Mouse (Mus musculus) mouse embryonic stem cell (cell line): ENCODE data around the gene Olfr1425.
"Not testable (repeated sequence)": the region's sequence is repeated elsewhere in the genome, so short reads cannot be mapped to it uniquely, and the experiment has no call there.

ENCODE experiments used
- in situ Hi-C, 2 experiments: fragments of 300-500 bp; cut with MboI; formaldehyde crosslinking; loops; 1 replicate in 1 of 2; 3 replicates in 1 of 2; pipeline ENCODE4 v1.14.3; 2019 to 2020; ENCODE audit warnings: low sequenced_read_pairs in 2 of 2, low pct_unique_long_range_greater_than_20kb in 1 of 2, mixed read lengths in 1 of 2; ENCODE audit not compliant: unreplicated experiment in 1 of 2

The Olfr1425 gene

DNA sequence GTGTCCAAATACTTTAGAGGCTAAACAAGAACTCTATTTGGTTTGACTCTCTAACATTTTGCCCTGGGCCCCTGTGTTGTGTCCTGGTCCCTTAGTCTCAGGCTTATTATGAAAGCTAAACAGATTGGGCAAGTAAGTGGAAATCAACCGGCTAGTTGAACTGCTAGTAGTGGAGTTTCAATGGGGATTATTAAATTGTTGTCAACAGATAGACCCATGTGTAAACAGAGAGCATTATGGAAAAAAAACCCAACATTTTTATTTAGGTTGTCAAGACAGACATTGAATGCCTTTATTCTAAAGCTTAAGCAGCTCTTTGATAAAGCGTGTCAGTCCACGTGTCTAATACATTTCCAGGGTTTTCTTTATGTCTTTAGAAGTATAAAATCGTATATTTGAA, at the start of gene Olfr1425:
TSS of gene Olfr1425 (minus strand) at position 101 of the 400 bp plus-strand sequence.
- in situ Hi-C loops, result not testable (repeated sequence)

DNA sequence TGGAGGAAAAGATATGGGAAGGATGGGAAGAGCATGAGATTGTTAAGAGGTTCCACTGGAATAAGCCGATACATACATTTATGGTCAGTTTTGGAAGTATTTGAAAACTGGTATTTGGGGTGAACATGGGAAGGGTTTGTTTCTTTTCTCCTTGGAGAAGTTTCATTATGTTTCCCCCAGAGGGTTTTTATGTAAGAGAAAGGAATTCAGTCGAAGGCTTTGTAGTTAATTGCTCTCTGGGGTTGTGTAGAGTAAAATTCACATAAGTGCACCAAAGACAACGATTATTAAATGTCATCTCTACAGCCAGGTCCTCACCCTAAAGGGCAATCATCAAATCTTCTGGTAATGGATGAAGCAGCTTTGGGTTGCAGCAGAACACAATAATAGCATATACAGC, 45.6 kb upstream of the Olfr1425 start, which contains the start of gene Olfr76:
TSS of gene Olfr76 (minus strand) at position 101 of the 400 bp plus-strand sequence.
- in situ Hi-C loops, result no loop called here

DNA sequence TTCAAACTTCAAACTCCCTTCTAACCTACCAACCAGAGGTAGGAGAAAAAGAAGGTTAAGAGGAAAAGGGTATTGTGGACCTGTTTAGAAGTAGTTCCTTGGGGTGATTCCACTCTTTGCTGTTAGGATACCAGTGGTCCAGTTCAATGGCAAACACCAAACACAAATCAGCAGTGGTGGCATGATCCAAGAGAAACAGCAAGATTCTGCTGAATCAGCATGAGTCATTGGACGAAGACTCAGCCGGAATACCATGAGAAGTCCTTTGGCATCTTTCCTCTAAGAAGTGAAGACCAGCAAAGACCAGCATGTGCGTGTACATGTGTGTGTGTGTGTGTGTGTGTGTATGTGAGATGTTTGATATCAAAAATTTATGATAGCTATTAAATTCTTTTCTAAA, 38.9 kb upstream of the Olfr1425 start:
- in situ Hi-C loops, result no loop called here

DNA sequence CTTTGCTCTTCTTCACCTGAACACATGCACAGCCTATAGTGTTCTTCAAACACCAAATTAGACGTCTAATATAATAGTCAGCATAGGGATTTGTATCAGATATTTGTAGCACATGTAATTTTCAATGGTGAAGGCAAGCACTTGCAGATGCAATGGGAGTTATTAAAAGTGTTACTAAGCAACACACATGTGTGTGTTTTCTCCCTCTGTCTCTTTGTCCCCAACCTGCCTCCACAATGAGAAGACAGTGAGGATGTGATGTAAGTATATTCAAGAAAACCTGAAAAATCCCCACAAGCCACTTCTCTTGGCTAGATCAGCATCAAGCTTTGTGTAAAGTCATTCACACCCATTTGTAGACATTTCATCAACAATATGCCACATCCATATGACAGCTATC, 38.3 kb upstream of the Olfr1425 start, which contains the start of gene Olfr1428:
TSS of gene Olfr1428 (minus strand) at position 101 of the 400 bp plus-strand sequence.
- in situ Hi-C loops, result no loop called here

DNA sequence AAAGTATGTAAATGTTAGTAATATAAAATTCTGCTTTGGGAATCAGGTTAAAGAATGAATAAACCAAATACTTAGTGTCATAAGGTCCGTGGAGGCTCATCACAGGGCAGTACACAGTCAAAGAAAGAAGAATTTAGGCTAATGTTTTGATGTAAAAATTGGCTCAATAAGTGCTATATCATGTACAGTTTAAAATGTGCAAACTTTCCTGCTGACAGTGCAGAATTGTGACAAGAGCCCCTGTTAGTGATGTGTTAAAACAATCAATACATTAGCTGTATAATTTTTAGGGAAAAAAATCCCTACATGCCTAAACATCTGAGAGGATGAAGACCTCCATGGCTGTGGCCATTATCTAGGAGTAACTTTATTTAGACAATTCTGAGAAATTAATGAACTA, 36.3 kb upstream of the Olfr1425 start:
- in situ Hi-C loops, result no loop called here

DNA sequence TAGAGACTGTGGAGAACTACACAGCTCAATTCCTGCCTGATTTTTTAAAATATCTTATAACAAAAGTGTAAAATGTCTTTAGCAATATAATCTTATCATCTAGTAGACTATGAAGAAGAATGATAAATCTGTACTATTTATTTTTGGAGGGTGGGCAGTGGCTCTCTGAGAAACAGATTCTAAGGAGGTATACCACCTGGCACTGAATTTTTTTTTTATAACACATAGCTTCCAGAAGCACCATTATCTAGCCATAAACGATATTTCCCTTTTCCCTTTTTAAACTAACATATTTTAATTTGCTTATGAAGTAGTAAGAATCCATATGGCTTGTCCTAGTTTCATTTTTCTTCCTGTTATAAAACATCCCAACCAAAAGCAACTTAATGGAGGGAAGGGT, 27.0 kb upstream of the Olfr1425 start:
- in situ Hi-C loops, result no loop called here

DNA sequence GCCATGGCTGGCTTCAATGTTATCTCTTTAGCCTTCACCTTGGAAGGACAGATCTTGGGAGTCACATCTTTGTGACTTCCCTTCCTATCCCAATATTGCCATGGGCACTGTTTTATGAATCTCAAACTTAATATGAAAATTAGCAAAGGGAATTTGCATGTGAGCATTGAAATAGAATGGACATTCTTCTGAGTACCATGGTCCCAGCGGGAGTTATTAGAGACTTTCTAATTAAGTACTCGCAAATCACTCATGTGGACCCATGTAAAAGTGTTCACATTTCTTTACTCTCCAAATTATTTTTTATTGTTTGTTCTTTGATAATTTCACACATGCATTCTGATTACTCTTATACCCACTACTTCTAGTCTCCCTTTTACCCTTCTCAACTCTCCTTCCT, 25.7 kb upstream of the Olfr1425 start, which contains the start of gene Olfr1427:
TSS of gene Olfr1427 (minus strand) at position 101 of the 400 bp plus-strand sequence.
- in situ Hi-C loops, result no loop called here

DNA sequence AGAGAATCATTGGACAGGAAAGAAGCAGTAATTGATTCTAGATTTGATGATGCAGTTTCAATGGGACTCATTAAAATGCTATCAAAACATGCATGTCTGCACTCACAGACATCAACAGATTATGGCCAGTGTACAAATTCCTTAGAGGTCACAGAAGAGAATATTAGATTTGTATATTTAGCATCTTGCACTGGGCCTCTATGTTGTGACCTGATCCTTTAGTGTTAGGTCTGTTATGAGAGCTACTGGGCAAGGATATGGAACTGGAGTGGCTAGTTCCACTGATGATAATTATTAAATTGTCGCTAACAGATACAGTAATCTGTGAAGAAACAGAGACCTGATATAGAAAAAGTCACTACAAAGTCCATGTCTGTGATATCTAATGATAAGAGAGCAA, 14.4 kb upstream of the Olfr1425 start, which contains the start of gene Olfr1426:
TSS of gene Olfr1426 (minus strand) at position 101 of the 400 bp plus-strand sequence.
- in situ Hi-C loops, result no loop called here

DNA sequence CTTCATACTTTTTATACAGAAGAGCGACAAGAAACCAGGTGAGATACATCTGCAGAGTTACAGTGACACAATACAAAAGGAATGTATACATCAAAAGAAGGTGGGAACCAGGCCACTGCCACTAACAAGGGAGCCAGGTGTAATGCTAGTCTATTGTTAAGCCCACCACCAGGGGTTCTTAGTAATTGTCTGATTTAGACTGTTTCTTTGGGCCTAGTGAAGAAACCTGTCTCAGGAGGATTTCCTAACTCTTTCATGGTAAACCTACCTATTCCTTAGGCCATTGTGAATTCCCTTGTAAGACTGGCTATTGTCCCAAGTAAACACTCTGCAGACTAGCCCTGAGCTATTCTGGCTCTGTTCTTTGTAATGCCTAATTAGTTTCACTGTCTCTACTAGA, 8.0 kb downstream of the Olfr1425 start:
- in situ Hi-C loops, result not testable (repeated sequence)

DNA sequence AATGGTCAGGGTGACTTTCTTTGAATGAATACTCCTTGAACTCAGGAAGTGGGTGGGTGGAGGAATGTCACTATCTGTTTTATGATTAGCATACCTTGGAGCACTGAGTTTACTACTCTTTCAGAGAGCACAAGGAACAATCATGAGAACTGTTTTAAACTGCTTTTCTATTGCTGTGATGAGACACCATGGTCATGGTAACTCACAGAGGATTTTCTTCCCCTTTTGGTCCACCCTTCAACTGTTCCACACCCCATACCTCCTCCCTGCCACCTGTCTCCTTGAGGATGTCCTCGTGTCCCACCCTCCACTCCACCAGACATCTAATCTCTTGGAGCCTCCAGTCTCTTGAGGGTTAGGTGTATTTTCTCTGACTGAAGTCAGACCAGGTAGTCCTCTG, 9.7 kb downstream of the Olfr1425 start:
- in situ Hi-C loops, result not testable (repeated sequence)

DNA sequence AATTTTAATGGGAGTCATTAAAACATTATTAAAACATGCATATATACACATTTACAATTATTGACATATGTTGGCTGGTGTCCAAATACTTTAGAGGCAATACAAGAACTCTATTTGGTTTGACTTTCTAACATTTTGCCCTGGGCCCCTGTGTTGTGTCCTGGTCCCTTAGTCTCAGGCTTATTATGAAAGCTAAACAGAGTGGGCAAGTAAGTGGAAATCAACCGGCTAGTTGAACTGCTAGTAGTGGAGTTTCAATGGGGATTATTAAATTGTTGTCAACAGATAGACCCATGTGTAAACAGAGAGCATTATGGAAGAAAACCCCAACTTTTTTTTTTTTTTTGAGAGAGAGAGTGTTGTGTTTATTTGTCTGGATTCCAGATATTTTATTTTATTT, 14.9 kb downstream of the Olfr1425 start, which contains the start of gene Olfr1424:
TSS of gene Olfr1424 (minus strand) at position 101 of the 400 bp plus-strand sequence.
- in situ Hi-C loops, result not testable (repeated sequence)

DNA sequence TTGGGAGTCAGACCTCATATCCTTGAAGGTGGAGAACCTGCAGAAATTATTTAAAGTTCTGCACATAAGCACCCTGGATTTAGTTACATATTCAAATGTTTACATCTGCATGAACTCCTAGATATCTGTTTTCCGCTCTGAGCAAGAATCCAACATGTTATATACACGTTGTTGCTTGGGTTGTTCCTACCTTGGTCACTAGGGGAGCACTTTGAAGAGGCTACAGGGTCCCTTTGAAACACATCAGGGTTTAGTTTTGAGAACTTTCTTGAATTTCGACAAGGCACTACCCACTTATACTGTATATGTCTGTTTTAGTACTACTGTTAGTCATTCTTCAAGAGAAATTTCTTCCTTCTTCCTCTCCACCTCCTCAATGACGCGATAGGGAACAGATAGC, 34.4 kb downstream of the Olfr1425 start:
- in situ Hi-C loops, result no loop called here

DNA sequence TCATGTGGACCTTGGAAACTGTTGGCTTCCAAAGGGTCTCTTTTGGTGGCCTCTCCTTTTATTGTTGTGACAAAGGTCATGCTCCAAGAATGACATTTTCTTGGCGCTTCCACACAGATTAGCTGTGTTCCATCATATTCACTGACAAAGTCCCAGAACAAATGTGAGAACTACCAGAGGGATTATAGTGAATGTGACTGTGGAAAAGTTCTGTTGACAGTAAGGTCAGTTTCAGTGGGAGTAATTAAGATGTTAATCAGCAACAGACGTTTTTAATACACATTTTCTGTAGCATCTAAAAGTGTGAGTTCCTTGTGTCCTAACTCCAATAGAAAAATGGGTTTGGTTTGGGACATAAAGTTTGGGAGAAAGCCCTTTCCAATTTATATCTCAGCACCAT, 36.3 kb downstream of the Olfr1425 start, which contains the start of gene Olfr1423:
TSS of gene Olfr1423 (minus strand) at position 101 of the 400 bp plus-strand sequence.
- in situ Hi-C loops, result no loop called here

DNA sequence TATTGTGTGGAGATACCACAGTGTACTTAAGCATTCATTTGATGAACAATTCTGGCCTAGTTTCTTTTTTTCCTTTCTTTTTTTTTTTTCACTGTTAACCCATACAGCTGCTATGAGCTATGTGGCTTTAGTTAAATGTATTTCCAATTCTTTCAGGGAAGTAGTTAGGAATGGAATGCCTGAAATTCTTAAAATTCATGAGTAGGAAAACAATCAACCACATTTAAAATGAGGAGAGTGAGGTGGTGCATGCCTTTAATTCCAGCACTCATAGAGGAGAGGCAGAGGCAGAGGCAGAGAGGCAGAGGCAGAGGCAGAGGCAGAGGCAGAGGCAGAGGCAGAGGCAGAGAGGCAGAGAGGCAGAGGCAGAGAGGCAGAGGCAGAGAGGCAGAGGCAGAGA, 39.8 kb downstream of the Olfr1425 start:
- in situ Hi-C loops, result no loop called here

DNA sequence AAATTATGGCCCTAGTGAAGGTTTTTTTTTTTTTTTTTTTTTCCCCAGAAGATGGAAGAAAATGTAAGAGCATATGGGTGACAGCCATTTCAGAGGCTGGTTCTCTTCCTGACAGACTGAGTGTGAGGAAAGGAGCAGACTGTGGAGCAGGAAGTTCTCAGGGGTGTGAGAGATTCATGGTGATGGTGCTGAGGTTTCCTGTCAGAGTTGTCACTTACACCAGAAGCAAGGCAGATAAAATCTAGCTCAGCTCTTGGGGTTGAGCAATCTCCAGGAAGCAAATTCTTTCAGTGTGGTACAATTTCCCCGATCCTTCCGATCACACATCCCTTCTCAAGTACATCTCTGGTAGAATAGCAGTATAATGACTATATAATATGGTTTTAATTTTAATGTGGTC, 50.9 kb downstream of the Olfr1425 start:
- in situ Hi-C loops, result no loop called here

DNA sequence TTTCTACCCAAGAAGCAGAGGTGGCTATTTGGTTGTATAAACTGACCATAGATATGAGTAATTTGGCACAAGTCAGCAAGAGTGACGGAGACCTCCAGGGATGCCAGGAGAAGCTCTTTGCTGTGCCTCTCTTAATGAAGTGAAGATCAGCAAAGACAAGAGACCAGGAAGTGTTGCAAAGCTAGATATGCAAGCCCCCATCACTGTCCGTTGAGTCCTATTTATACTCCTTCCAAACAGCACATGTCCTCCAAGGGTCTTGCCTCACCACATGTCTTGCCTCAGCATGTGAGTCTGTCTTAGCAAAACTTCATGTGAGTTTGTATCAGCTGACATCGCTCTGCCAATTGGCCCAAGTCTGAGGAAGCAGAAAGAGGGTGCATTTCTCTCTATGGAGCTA, 52.2 kb downstream of the Olfr1425 start:
- in situ Hi-C loops, result no loop called here

DNA sequence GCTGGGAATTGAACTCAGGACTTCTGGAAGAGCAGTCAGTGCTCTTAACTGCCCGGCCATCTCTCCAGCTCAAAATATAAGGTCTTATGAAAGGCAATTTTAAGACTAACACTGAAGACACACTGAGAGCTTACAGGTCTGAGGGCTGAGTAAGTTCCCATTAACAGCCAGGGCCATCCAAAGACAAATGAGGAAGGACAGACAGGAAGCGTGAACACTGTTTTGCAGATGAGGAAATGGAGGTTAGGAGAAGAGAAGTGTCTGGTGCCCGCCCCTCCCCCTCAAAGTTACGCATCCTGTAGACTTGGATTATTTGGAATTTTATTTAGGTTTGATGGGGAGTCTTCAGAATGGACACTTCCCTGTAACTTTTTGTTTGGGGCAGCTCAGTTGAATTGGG, 53.4 kb downstream of the Olfr1425 start:
- in situ Hi-C loops, result no loop called here
